Mouse (Mus musculus) small intestine, adult 2 months (tissue): ENCODE measurements around the gene Olfr1019. TPM values are rescaled to one million over a fixed set of nuclear protein-coding genes. Genes with fewer than 3 reads are reported as not detected.

Experiments
- H3K27ac ChIP-seq: fragments of 200-500 bp; 2 replicates; pipeline ENCODE4 v1.5.1; 2012; ENCODE audit warnings: low read depth, low read length, control low read depth, inconsistent platforms; ENCODE audit not compliant: insufficient read depth
- H3K27me3 ChIP-seq: fragments of 200-500 bp; 2 replicates; pipeline ENCODE4 v1.6.1; 2012; ENCODE audit warnings: mild to moderate bottlenecking, moderate library complexity, low read length, inconsistent platforms; ENCODE audit not compliant: control insufficient read depth, insufficient read depth
- H3K36me3 ChIP-seq: fragments of 200-500 bp; 2 replicates; pipeline ENCODE4 v1.6.1; 2012; ENCODE audit warnings: mild to moderate bottlenecking, low read length, control low read depth, inconsistent platforms; ENCODE audit not compliant: control insufficient read depth, insufficient read depth
- H3K4me1 ChIP-seq: fragments of 200-500 bp; 2 replicates; pipeline ENCODE4 v1.6.1; 2012; ENCODE audit warnings: low read length, inconsistent platforms, mixed read lengths; ENCODE audit not compliant: control insufficient read depth, insufficient read depth, insufficient read length
- H3K4me3 ChIP-seq: fragments of 200-500 bp; 2 replicates; pipeline ENCODE4 v1.5.1; 2012; ENCODE audit warnings: low read depth, mild to moderate bottlenecking, control low read depth, inconsistent platforms, low read length, moderate library complexity
- CTCF ChIP-seq: fragments of 200-500 bp; IDR thresholded peaks from 2 replicates; pipeline ENCODE4 v1.5.1; 2012; ENCODE audit warnings: low read depth, mild to moderate bottlenecking, control low read depth, inconsistent platforms, low read length, moderate library complexity, mixed read lengths; ENCODE audit not compliant: insufficient replicate concordance, insufficient read length; ENCODE audit errors: extremely low read depth
- POLR2A ChIP-seq: fragments of 200-500 bp; IDR thresholded peaks from 2 replicates; pipeline ENCODE4 v1.6.1; 2012; ENCODE audit warnings: low read depth, mild to moderate bottlenecking, control low read depth, inconsistent platforms, low read length, moderate library complexity
- WGBS: fragments of 180-500 bp; shearing (Covaris S2); methylation state at CpG from one replicate; pipeline ENCODE4 v1.1.7; 2018; 5-methylcytosine and 5-hydroxymethylcytosine counted together
- polyA plus RNA-seq: library from polyadenylated mRNA; depleted of rRNA; stranded (reverse); fragments of >200 nt; gene quantifications from 2 replicates; pipeline ENCODE4 v1.2.3, GENCODE M21; 2012; rRNA removed

Olfr1019 gene
- not detected in 2 replicates for polyA plus RNA-seq

DNA sequence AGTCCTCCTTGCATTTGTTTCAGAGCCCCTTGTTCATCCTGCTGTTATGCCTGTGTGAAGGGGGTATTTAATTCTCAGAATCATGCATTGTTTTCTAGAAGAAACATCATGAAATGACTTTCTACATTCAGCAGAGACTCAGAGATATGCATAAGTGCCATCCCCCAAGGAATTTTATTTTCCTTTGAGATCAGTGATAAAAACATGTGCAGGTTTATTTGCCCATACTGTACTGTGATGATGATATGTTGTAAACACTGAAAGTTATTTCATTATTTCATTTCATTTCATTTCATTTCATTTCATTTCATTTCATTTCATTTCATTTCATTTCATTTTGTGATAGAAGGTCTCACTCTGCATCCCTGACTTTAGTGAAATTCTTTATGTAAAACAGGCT lies at the start of gene Olfr1019:
Gene Olfr1019, minus strand, starts transcription at position 101 of the 400 bp plus-strand sequence.
- no peak for TF ChIP-seq POLR2A
- TF ChIP-seq CTCF = no peak
- Histone ChIP-seq H3K27me3 (no peaks in the 10 kb centered on the region), H3K4me1 (no peaks in the 10 kb centered on the region), H3K27ac (no peak within 1 kb of the TSS), H3K36me3 (no peaks in the 10 kb centered on the region), H3K4me3 (no peak within 1 kb of the TSS)

DNA sequence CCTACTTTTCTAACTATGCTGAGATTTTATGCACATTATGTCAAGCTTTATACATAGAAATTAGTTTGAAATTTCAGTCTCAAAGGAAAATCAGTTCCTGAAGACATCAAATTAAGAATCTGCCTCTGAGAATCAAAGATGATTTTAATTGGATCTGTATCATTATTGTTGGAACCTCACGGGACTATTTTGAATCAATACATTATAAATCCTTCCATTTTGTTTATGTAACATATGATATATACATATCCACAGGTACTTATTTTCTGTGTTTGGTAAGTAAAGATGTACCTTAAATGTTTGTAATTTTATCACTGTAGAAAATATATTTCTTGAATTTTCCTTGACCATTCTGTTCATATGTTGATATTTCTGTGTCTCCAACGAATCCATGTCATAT lies 40.1 kb upstream of the Olfr1019 start, which contains the start of gene Olfr1023:
Gene Olfr1023, plus strand, starts transcription at position 301 of the 400 bp plus-strand sequence.
- Histone ChIP-seq H3K4me1 (no peaks in the 10 kb centered on the region), H3K36me3 (no peaks in the 10 kb centered on the region), H3K4me3 (no peak within 1 kb of the TSS), H3K27ac (no peak within 1 kb of the TSS), H3K27me3 (no peaks in the 10 kb centered on the region)
- 48% methylated on average over 2 of the region's 2 CpGs for whole genome bisulfite sequencing
- TF ChIP-seq CTCF (no peak), POLR2A (no peak)

DNA sequence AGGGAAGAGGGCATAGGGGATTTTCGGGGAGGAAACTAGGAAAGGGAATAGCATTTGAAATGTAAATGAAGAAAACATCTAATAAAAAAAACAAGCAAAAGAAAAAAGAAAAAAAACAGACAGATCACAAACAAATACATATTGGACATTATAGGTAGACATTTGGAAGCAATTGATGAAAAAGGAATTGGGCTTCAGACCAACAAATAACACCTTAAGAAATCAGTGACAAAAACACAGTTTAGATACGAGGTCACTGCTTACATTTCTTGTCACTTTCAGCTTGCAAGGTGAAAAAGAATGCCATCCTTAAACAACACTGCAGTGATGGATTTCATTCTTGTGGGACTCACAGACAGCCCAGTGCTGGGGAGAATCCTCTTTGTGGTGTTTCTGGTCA lies 23.0 kb upstream of the Olfr1019 start, which contains the start of gene Olfr1022:
Gene Olfr1022, plus strand, starts transcription at position 301 of the 400 bp plus-strand sequence.
- no peak within 1 kb of the TSS for H3K4me3 ChIP-seq
- no peak within 1 kb of the TSS for H3K27ac ChIP-seq
- H3K27me3 ChIP-seq = no peaks in the 10 kb centered on the region
- WGBS = 40% methylated on average over 2 of the region's 2 CpGs
- H3K4me1 ChIP-seq = no peaks in the 10 kb centered on the region
- TF ChIP-seq CTCF (no peak), POLR2A (no peak)
- no peaks in the 10 kb centered on the region for H3K36me3 ChIP-seq

DNA sequence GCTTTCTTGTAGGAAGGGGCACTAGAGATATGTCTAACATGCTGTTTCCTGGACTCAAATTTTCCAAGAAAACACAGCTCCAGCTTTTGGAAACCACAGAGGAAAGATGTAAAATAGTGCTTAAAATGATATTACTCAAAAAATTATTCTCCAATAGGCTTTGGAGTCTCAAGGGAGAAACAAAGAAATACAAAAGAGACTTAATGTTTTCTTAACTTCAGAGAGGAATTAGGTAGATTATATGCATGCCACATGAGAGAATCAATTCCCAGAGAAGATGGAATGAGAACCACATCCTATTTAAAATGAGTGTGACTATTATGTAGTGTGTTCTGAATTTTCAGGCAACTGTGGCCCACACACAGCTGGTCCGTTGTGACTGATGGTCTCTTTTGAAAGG lies 1.4 kb upstream of the Olfr1019 start, which contains the start of gene Olfr1020:
Gene Olfr1020, plus strand, starts transcription at position 301 of the 400 bp plus-strand sequence.
- no peak for TF ChIP-seq POLR2A
- no peak for TF ChIP-seq CTCF
- no peaks in the 10 kb centered on the region for H3K4me1 ChIP-seq
- H3K27ac ChIP-seq = no peak within 1 kb of the TSS
- no peaks in the 10 kb centered on the region for H3K27me3 ChIP-seq
- 78% methylated on average over 1 of the region's 1 CpGs for WGBS
- no peaks in the 10 kb centered on the region for H3K36me3 ChIP-seq
- no peak within 1 kb of the TSS for H3K4me3 ChIP-seq

DNA sequence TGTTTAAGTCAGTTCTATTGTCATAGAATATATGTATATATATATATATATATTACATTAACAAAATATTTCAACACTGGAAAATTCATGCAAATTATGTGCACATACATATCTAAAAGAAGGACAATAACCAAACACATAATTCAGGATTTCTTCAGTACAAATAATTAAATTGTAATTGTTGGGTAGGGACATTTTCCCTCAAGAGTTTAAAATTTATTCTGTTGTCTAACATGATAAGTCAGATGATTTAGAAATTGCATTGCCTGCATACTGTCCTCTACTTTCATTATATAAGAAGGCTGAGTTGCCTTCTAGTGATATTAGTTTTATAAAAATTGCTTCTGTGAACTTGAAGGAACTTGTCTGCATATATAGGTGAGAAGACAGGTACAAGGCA lies 27.1 kb downstream of the Olfr1019 start, which contains the start of gene Olfr1018:
Gene Olfr1018, plus strand, starts transcription at position 301 of the 400 bp plus-strand sequence.
- Histone ChIP-seq H3K27me3 (no peaks in the 10 kb centered on the region), H3K27ac (no peak within 1 kb of the TSS), H3K4me3 (no peak within 1 kb of the TSS), H3K4me1 (no peaks in the 10 kb centered on the region), H3K36me3 (no peaks in the 10 kb centered on the region)
- TF ChIP-seq CTCF (no peak), POLR2A (no peak)

DNA sequence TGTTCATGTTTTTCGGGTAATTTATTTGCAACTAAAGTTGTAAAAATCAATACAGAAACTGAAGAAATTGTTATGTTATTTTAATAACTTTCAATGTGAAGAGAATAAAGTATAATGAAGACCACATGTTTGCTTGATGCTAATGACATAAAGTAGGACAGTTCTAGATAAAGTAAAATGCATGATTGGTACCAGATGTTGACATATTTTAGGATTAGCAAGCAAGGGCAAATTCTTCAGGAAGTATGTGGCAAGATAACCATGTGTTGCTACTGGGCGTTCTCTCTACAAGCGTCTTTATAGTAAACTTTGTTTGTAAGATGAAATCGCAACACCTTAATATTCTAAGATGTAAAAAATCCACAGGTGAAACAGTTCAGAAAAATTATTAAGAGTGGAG lies 40.8 kb downstream of the Olfr1019 start:
- Histone ChIP-seq H3K27me3 (no peaks in the 10 kb centered on the region), H3K27ac (no peak overlapping the region), H3K36me3 (no peaks in the 10 kb centered on the region), H3K4me3 (no peak overlapping the region), H3K4me1 (no peaks in the 10 kb centered on the region)
- 83% methylated on average over 4 of the region's 4 CpGs for WGBS
- TF ChIP-seq POLR2A (no peak), CTCF (no peak)

DNA sequence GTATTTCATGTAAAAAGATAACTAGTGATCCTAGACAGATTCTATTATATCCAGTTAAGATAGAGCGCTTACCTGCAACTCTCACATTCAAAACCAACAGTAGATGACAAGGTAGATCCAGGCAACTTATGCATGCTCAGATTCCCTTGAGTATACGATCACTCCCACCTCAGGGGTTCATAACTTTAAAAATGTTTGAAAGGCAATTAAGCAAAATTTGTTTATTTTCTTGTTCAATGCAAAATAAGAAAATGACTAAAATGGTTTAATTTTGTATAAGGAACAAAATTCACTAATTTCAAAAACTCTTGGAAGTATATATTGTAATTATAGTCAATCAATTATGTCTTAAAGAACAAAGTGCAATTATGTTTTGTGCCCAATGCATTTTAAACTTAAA lies 42.8 kb downstream of the Olfr1019 start, which contains the start of gene Olfr1016:
Gene Olfr1016, minus strand, starts transcription at position 101 of the 400 bp plus-strand sequence.
- no peaks in the 10 kb centered on the region for H3K27me3 ChIP-seq
- TF ChIP-seq POLR2A = no peak
- no peak for TF ChIP-seq CTCF
- no peaks in the 10 kb centered on the region for H3K4me1 ChIP-seq
- 86% methylated on average over 2 of the region's 2 CpGs for WGBS
- no peaks in the 10 kb centered on the region for H3K36me3 ChIP-seq
- no peak within 1 kb of the TSS for H3K4me3 ChIP-seq
- no peak within 1 kb of the TSS for H3K27ac ChIP-seq
